Mouse (Mus musculus): ENCODE results near the gene Nfkbil1.

- peak; percentile 11 for TF ChIP-seq POLR2A (IDR thresholded peaks at IDR 0.05; ENCODE audit: low read depth, low read length)
- TF ChIP-seq CTCF (IDR thresholded peaks at IDR 0.05; ENCODE audit: extremely low read depth, insufficient read depth, insufficient read length, insufficient replicate concordance): no peak
These were observed 689 bp downstream of the Nfkbil1 start for GRCm38 (mm10) chr17:35234903-35235302.

All from spleen, adult 2 months (tissue).